Mouse (Mus musculus) left cerebral cortex, postnatal 4 days (tissue): ENCODE results near the gene Sdhd. TPM values are rescaled to one million over a fixed set of nuclear protein-coding genes. Genes with fewer than 3 reads are reported as not detected.

Experiments
- DNase-seq: peaks from one replicate; pipeline ENCODE4 v3.0.0-alpha.2; 2022
- intact Hi-C: fragments of 180-260 bp; cut with DNase I; formaldehyde crosslinking; loops from one replicate; pipeline ENCODE4 v1.15.1; 2025
- total RNA-seq, 2 experiments: library from RNA; stranded (reverse); gene quantifications; 2 replicates each; pipeline ENCODE4 v1.2.3; 2021

Sdhd gene
- total RNA-seq, 2 experiments from 2014 or later, result 110 to 120 TPM

- intact Hi-C loops, result no loop called here
- no peak for DNase-seq
Measured at GRCm38 (mm10) chr9:50590856-50591518, 12.6 kb downstream of the Sdhd start.

GRCm38 (mm10) chr9:50586955-50587354, 16.7 kb downstream of the Sdhd start:
- intact Hi-C loops, result no loop called here
- DNase-seq, result no peak

- no peak for DNase-seq
- intact Hi-C loops, result no loop called here
Measured at GRCm38 (mm10) chr9:50585145-50585818, 18.3 kb downstream of the Sdhd start.

GRCm38 (mm10) chr9:50580370-50580769, 23.2 kb downstream of the Sdhd start:
- intact Hi-C loops, result no loop called here

GRCm38 (mm10) chr9:50569599-50570525, 33.8 kb downstream of the Sdhd start:
- no peak for DNase-seq
- intact Hi-C loops, result no loop called here

More at GRCm38 (mm10) chr9:50580370-50580769, 23.2 kb downstream of the Sdhd start:
- no peak for DNase-seq

- DNase-seq, result no peak
- intact Hi-C loops, result no loop called here
Measured at GRCm38 (mm10) chr9:50567881-50568280, 35.7 kb downstream of the Sdhd start.

- DNase-seq, result no peak
- intact Hi-C loops, result no loop called here
Measured at GRCm38 (mm10) chr9:50567372-50567771, 36.2 kb downstream of the Sdhd start.

GRCm38 (mm10) chr9:50565940-50566339, 37.7 kb downstream of the Sdhd start:
- intact Hi-C loops, result no loop called here

GRCm38 (mm10) chr9:50565173-50565572, 38.4 kb downstream of the Sdhd start:
- intact Hi-C loops, result no loop called here
- DNase-seq, result peak; percentile 58

More at GRCm38 (mm10) chr9:50565940-50566339, 37.7 kb downstream of the Sdhd start:
- DNase-seq, result no peak

GRCm38 (mm10) chr9:50561918-50562360, 41.7 kb downstream of the Sdhd start:
- no peak for DNase-seq

GRCm38 (mm10) chr9:50561145-50561917, 42.3 kb downstream of the Sdhd start, which contains the start of gene Tex12:
Gene Tex12 (minus strand): TSS chr9:50561325.
- intact Hi-C loops, result no loop called here

More at GRCm38 (mm10) chr9:50561918-50562360, 41.7 kb downstream of the Sdhd start:
- intact Hi-C loops, result no loop called here

GRCm38 (mm10) chr9:50555094-50555446, 48.5 kb downstream of the Sdhd start, which contains the start of gene Bco2:
Gene Bco2 (minus strand): TSS chr9:50555181.
- intact Hi-C loops, result no loop called here
- DNase-seq, result no peak

More at GRCm38 (mm10) chr9:50561145-50561917, 42.3 kb downstream of the Sdhd start, which contains the start of gene Tex12:
- no peak for DNase-seq

- DNase-seq, result peak; percentile 41
- intact Hi-C loops, result no loop called here
Measured at GRCm38 (mm10) chr9:50554241-50555093, 49.1 kb downstream of the Sdhd start, which contains the start of gene Il18. Gene Il18 (plus strand): TSS chr9:50554827.

- intact Hi-C loops, result no loop called here
- DNase-seq, result no peak
Measured at GRCm38 (mm10) chr9:50553547-50553946, 50.1 kb downstream of the Sdhd start.

- intact Hi-C loops, result no loop called here
- no peak for DNase-seq
Measured at GRCm38 (mm10) chr9:50552206-50552605, 51.4 kb downstream of the Sdhd start.

GRCm38 (mm10) chr9:50548936-50549335, 54.7 kb downstream of the Sdhd start:
- no peak for DNase-seq

GRCm38 (mm10) chr9:50547859-50548478, 55.6 kb downstream of the Sdhd start:
- intact Hi-C loops, result no loop called here
- DNase-seq, result no peak

More at GRCm38 (mm10) chr9:50548936-50549335, 54.7 kb downstream of the Sdhd start:
- intact Hi-C loops, result no loop called here
